Mouse (Mus musculus) ES-Bruce4 (cell line): ENCODE data around the gene Cap2. TPM values are rescaled to one million over a fixed set of nuclear protein-coding genes. Genes with fewer than 3 reads are reported as not detected.

Source experiments
- H3K27ac ChIP-seq: 2 replicates; pipeline ENCODE4 v1.5.1; 2012; ENCODE audit warnings: low read length, inconsistent platforms; ENCODE audit not compliant: insufficient read depth
- H3K27me3 ChIP-seq: 2 replicates; pipeline ENCODE4 v1.6.1; 2012; ENCODE audit warnings: mild to moderate bottlenecking, low read length, inconsistent platforms; ENCODE audit not compliant: control insufficient read depth, poor library complexity, insufficient read depth, severe bottlenecking
- H3K36me3 ChIP-seq: 2 replicates; pipeline ENCODE4 v1.6.1; 2012; ENCODE audit warnings: inconsistent platforms, mild to moderate bottlenecking, low read length, moderate library complexity; ENCODE audit not compliant: control insufficient read depth, poor library complexity, insufficient read depth, severe bottlenecking
- H3K4me1 ChIP-seq: one replicate; pipeline ENCODE4 v1.8.1; 2011; ENCODE audit warnings: low read length; ENCODE audit not compliant: control insufficient read depth, insufficient read depth
- H3K4me3 ChIP-seq: 2 replicates; pipeline ENCODE4 v1.5.1; 2011; ENCODE audit warnings: low read depth, mild to moderate bottlenecking, low read length
- H3K9ac ChIP-seq: 2 replicates; pipeline ENCODE4 v1.6.1; 2012; ENCODE audit warnings: low read depth, mild to moderate bottlenecking, inconsistent platforms; ENCODE audit not compliant: poor library complexity, severe bottlenecking
- H3K9me3 ChIP-seq: replicated peaks from 2 replicates; pipeline ENCODE4 v1.6.1; 2012; ENCODE audit warnings: mild to moderate bottlenecking, low read length, inconsistent platforms; ENCODE audit not compliant: control insufficient read depth, poor library complexity, insufficient read depth, severe bottlenecking
- CTCF ChIP-seq: IDR thresholded peaks from one replicate; pipeline ENCODE4 v1.8.1; 2011; ENCODE audit warnings: low read depth, low read length
- EP300 ChIP-seq: IDR thresholded peaks from 2 replicates; pipeline ENCODE4 v1.6.1; 2011; ENCODE audit warnings: low read depth, low read length; ENCODE audit not compliant: insufficient read depth
- POLR2A ChIP-seq: IDR thresholded peaks from one replicate; pipeline ENCODE4 v1.8.1; 2011; ENCODE audit warnings: low read length; ENCODE audit not compliant: insufficient read depth
- polyA plus RNA-seq: library from polyadenylated mRNA; stranded (reverse); fragments of >200 nt; gene quantifications from 2 replicates; pipeline ENCODE4 v1.2.4, GENCODE M21; 2011; ENCODE audit warnings: low read depth; ENCODE audit not compliant: missing spikeins, insufficient read depth, insufficient read length

Cap2 gene
- polyA plus RNA-seq, 1 experiment, result 0.81 TPM

DNA sequence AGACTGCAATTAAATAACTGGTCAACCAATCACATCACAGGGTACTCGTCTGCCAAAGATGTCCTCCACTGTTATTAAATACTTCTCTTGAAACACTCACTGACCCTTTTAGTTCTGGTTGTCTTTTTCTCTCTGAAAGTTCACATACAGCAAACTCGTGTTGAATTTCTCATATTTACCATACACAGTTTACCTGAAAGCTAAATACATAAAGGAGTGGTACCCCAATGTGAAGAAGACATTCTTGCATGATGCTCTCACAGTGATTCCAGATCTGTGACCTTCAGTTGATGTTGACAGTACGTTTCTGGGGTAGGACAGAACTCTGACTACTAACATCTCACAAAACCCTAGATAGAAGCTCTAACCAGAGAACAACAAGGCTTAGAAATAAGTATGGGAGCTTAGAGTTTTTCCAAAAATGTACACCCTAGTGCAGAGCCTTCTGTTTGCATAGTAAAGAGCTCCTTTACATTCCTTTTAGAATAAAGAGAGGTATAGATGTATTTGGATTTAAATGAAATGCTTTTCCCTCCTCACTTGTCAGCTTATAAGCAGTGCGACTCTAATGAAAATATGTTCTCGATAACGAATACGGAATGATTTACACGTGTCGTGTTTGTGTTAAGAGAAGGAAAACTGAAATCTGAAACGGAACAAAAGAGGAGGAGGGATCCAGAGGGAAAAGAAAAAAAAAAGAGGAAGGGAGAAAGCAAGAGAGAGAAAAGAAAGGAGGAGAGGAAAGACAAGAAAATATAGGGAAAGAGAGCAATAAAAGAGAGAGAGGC lies 31.9 kb downstream of the Cap2 start:
- H3K4me1 ChIP-seq, result peaks cover 2% of the 10 kb centered on the region
- no peak overlapping the region for H3K4me3 ChIP-seq
- H3K27me3 ChIP-seq, result no peaks in the 10 kb centered on the region
- H3K27ac ChIP-seq, result no peak overlapping the region
- H3K9ac ChIP-seq, result no peak overlapping the region
- TF ChIP-seq EP300 (no peak), POLR2A (no peak), CTCF (no peak)
- H3K9me3 ChIP-seq, result no peaks in the 10 kb centered on the region
- H3K36me3 ChIP-seq, result no peaks in the 10 kb centered on the region

GRCm38 (mm10) chr13:46534171-46534968 lies 32.7 kb downstream of the Cap2 start:
- Histone ChIP-seq H3K27ac (no peak overlapping the region), H3K9me3 (no peaks in the 10 kb centered on the region), H3K4me1 (peaks cover 2% of the 10 kb centered on the region), H3K9ac (no peak overlapping the region), H3K36me3 (no peaks in the 10 kb centered on the region), H3K4me3 (no peak overlapping the region), H3K27me3 (no peaks in the 10 kb centered on the region)
- TF ChIP-seq CTCF (no peak), POLR2A (no peak), EP300 (no peak)

DNA sequence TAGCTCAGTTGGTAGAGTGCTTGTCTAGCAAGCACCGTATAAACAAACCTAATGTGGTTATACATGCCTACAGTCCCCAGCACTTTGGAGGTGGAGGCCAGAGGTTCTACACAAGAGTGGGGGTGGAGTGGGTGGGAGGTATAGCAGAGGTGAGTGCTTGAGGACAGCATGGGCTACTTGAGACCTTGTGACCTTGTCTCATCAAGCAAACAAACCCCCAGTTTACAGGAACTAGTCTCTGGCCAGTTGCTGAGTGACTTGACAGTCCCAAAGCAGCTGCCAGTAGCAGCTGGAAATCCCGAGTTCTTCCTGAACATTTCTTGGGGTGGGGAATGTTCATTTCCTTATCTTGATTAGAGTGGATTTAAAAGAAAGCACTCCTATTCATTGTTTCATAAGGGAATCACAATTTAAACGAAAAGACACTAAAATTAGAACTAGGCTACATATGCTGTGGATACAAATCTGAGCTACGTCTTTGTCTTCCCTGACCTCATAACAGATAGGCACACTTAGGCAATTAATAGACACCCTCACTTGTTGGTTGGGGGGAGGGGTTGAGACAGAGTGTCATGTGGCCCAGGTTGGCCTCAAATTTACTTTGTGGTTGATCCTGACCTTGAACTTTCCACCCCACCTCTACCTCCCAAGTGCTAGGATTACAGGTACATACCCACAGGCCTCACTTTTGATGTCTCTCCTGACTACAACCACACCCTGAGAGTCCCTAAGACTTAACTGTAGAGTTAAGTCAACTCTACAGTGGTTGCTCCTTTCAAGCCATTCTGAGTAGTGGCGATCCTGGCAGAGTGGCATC lies 33.5 kb downstream of the Cap2 start:
- Histone ChIP-seq H3K4me1 (peaks cover 2% of the 10 kb centered on the region), H3K27me3 (no peaks in the 10 kb centered on the region), H3K9me3 (no peaks in the 10 kb centered on the region), H3K36me3 (no peaks in the 10 kb centered on the region), H3K9ac (no peak overlapping the region), H3K27ac (no peak overlapping the region), H3K4me3 (no peak overlapping the region)
- TF ChIP-seq EP300 (0 out of 2 replicates have a peak, but pooled peaks have one; percentile 57), POLR2A (no peak), CTCF (no peak)

GRCm38 (mm10) chr13:46539284-46539683 lies 37.6 kb downstream of the Cap2 start:
- no peaks in the 10 kb centered on the region for H3K36me3 ChIP-seq
- no peak overlapping the region for H3K9ac ChIP-seq
- no peaks in the 10 kb centered on the region for H3K27me3 ChIP-seq
- H3K9me3 ChIP-seq, result no peaks in the 10 kb centered on the region
- H3K27ac ChIP-seq, result no peak overlapping the region
- TF ChIP-seq EP300 (no peak), POLR2A (no peak)
- H3K4me3 ChIP-seq, result no peak overlapping the region
- H3K4me1 ChIP-seq, result peaks cover 2% of the 10 kb centered on the region

- H3K4me1 ChIP-seq, result no peaks in the 10 kb centered on the region
- H3K27me3 ChIP-seq, result no peaks in the 10 kb centered on the region
- no peak overlapping the region for H3K4me3 ChIP-seq
- no peak overlapping the region for H3K27ac ChIP-seq
- TF ChIP-seq EP300 (no peak), POLR2A (no peak), CTCF (no peak)
- no peak overlapping the region for H3K9ac ChIP-seq
- no peaks in the 10 kb centered on the region for H3K36me3 ChIP-seq
- H3K9me3 ChIP-seq, result no peaks in the 10 kb centered on the region
Observed at GRCm38 (mm10) chr13:46540943-46541342, 39.3 kb downstream of the Cap2 start.
